Mouse (Mus musculus): Measurements from ENCODE around the gene Mtrex.

Gene Mtrex

GRCm38 (mm10) chr13:112870039-112870690 is 57.0 kb downstream of the Mtrex start:
- DNase-seq (ENCODE audit: low read depth, low spot score): no peak

DNA sequence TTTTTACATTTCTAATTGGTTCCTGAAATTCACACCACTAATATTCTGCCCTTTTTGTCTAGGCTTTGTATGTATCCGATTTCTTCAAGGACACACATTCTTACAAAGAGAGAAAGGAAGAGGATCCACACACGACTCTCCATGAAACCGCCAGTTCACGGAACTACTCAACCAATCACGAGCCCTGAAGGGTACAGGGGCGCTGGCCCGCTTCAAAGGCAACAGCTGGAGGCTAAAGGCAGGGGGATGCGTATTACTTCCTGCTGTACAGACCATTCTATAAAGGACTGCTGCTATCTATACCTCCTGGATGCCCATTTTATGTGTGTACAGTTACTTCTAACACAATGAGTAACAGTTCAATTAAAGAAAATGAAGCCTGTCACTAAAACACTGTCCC is 59.8 kb downstream of the Mtrex start:
- DNase-seq (ENCODE audit: low read depth, low spot score): no peak

- DNase-seq (ENCODE audit: low read depth, low spot score): no peak
Observed at GRCm38 (mm10) chr13:112866782-112867181, 60.4 kb downstream of the Mtrex start.

DNA sequence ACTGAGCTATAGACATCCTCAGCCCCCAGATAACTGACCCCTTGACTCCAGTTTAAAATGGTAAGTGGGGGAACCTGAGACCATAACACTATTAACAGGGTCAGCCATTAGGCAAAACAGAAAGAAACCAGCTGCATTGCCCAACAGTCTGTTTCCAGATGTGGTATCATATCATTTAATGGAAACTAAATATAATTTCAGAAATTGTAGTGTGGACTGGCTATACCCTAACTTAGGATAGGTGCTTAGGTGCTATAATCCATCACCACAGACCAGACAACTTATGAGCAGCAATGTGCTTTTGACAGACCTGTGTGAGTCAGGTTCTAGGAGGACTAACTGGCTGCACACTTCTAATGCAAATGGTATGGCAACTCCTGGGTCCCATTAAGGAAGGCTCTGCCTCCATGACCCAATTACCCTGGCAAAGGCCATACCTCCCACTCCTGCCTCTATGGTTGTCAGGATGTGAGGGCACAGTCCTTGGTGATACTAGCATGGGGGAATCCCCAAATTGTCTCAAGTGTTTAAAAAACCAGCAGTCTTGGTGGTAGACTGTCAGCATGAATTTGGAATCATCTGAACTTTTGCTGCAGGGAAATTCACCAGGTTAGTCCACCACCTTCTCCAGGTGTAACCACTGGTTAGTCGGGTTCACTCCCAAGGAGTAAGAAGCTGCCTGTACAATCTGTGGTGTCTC is 64.1 kb downstream of the Mtrex start:
- no peak for DNase-seq (ENCODE audit: low read depth, low spot score)

- DNase-seq (ENCODE audit: low read depth, low spot score): no peak
Observed at GRCm38 (mm10) chr13:112862342-112862741, 64.9 kb downstream of the Mtrex start.

DNA sequence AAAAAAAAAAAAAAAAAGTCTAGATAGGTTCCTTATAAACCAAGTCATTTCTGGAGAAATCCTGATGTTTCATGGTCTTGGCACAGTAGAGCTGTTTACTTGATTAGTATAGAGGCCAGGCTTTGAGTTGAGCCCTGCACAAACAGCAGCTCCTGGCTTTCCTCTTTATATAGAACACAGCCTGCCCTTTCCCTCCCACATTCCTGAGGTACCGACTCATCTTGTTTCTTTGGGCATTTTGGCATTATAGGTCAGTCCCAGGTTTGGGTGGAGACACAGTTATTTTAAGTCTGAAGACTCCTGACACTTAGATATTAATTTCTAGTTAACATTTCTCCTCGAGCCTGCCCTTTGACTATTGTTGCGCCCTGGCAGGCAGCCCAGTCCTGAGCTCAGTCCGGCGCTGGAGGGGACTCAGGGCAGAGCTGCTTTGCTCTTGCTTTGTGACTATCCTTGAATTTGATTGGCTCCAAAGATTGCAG is 65.3 kb downstream of the Mtrex start:
- no peak for DNase-seq (ENCODE audit: low read depth, low spot score)

GRCm38 (mm10) chr13:112860911-112861310 is 66.3 kb downstream of the Mtrex start:
- no peak for DNase-seq (ENCODE audit: low read depth, low spot score)

DNA sequence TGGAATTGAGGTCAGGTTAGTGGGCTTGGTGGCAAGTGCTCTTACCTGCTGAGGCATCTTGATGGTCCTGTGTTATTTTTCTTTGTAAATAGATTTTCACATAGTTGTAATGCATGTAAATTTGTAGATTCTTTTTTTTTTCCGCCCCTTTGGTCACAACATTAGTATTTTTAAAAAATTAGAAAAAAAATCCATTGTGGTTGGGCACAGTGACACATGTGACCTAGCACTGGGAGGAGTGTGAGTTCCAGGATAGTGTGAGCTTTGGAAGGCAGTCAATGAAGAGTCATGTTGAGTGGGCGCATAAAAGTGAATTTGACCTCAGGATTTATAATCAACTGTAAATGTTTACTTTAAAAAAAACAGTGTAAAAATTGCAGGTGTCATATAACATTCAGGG is 66.8 kb downstream of the Mtrex start:
- no peak for DNase-seq (ENCODE audit: low read depth, low spot score)

GRCm38 (mm10) chr13:112859574-112860134 is 67.5 kb downstream of the Mtrex start:
- DNase-seq (ENCODE audit: low read depth, low spot score): no peak

GRCm38 (mm10) chr13:112857921-112858320 is 69.3 kb downstream of the Mtrex start:
- DNase-seq (ENCODE audit: low read depth, low spot score): no peak

DNA sequence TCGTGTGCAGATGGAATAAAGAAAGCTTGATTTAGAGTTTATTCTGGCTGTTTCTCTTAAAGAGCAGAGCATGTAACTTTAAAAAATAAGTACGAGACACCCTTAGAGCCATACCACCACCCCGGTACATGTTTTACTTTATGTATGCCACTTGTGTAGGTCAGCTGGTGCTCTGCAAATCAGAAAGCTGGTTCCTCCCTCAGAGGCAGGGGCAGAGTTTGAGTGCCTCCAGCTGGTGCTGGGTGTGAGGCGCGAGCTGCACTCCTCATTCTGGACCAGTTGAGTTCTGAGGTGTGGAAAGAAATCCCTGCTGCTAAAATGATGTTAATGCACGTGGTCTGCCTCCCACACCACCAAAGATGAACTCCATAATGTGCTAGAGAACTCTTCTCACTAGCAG is 72.8 kb downstream of the Mtrex start:
- DNase-seq (ENCODE audit: low read depth, low spot score): no peak

- no peak for DNase-seq (ENCODE audit: low read depth, low spot score)
Observed at GRCm38 (mm10) chr13:112853710-112854316, 73.4 kb downstream of the Mtrex start.

- no peak for DNase-seq (ENCODE audit: low read depth, low spot score)
Observed at GRCm38 (mm10) chr13:112845931-112846330, 81.3 kb downstream of the Mtrex start.

DNA sequence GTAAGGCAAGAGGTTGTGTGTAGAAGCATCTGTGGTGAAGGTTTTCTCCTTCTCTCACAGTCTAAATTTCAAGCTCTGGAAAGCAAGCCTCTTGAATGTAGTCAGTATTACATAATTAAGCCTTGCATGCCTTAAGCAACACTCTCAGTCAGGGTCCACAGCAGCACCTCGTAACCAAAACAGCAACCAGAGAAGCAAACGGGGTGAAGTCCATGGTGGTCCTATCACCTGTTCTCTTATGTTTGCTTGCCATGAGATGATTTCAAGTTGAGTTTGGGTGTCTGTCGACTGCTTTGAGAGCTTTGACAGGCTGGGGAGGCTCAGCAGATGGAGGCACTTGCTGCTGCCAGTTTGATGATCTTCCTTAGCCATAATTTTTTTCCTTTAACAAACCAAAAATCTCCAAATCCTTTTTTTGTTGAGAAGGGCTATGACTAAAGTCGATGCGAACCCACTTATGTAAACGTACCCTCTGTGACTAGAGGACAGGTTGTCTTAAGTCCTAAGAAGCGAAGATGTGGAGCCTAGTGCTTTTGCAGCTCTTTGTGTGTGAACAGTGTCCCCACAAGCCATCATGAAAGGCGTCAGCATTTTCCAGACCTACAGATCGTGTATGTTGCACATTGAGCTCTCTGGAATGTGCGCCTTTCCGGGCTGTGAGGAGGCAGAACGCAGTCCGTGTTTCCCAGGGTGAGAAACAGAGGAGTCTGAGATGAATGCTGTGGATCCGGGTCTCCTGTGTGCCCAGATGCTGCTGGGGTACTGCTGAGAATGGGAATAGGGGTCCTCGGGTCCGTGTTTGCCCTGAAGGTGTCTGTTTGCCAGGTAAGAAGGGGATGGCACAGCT is 86.7 kb downstream of the Mtrex start:
- no peak for DNase-seq (ENCODE audit: low read depth, low spot score)

- DNase-seq (ENCODE audit: low read depth, low spot score): no peak
Observed at GRCm38 (mm10) chr13:112838562-112839232, 88.5 kb downstream of the Mtrex start.

DNA sequence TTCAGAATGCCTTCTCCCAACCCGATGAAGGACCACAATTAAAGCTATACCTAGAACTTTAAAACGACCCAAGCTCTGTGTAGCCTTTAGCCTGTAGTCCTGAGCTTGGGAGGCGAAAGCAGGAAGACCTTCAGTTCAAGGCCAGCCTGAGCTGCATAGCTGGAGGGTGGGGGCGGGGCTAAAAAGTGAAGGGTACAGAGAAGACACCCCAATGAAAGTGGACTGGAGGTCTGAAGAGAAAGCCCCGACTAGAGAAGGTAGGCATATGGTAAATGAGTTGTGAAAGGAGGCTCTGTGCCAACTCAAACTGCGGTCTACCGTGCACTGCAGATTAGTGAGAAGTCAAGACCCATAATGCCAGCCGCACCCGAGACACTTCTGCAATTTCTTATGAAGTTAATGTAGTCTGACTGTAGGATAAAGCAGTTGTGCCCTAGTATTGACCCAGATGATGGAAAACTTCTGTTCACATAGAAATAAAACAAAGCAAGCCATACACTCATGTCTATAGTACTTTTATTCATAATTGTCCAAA is 89.5 kb downstream of the Mtrex start:
- DNase-seq (ENCODE audit: low read depth, low spot score): no peak

DNA sequence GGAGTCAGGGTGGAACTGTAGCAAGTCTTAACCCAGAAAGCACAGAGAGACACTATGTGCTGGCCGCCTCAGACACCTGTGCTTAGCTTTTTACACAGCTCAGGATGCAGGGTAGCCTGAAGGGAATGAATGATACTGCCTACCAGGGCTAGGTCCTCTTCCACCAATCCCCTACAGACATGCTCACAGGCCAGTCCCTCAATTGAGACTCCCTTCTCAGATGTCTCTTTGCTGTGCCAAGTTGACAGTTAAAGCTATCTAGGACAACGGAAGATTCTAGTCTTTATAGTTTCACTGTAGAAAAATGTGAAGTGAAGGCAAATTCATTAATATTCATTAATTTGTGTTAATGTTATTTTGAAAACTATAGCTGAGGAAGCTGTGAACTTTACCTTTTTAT is 90.2 kb downstream of the Mtrex start:
- no peak for DNase-seq (ENCODE audit: low read depth, low spot score)

DNA sequence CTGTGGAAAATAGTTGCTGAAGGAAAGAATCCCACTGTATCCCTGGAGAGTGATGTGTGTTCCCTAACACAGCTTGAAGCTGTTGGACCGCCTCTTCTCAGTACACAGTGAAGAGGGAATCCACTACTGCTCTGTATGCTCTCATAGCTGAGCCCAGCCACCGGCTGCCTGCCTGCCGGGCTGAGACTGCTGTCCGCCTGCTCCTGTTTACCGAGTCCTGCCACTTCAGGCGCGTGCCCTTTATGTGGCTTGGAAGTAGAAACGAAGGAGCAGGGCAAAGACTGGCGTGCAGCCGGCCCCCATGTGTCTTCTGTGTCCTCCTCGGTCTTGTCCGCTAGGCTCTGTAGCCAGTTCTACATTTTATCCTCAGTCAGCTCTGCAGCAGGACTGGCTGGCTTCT is 92.1 kb downstream of the Mtrex start:
- DNase-seq (ENCODE audit: low read depth, low spot score): no peak

- DNase-seq (ENCODE audit: low read depth, low spot score): no peak
Observed at GRCm38 (mm10) chr13:112833895-112834263, 93.3 kb downstream of the Mtrex start.

GRCm38 (mm10) chr13:112833253-112833894 is 93.8 kb downstream of the Mtrex start:
- no peak for DNase-seq (ENCODE audit: low read depth, low spot score)
